ENCODE assay signal across 10 mouse cellular contexts in genomic region chr11:73015391-73016102, GRCm38 (mm10). TPM values are rescaled to one million over a fixed set of nuclear protein-coding genes. Genes with fewer than 3 reads are reported as not detected.
DNase-seq lines count a peak whose midpoint lies in the region; ATAC-seq and TF ChIP-seq lines count a peak whose summit lies in the region.
"Had no signal": no experiment of that assay in that cellular context is flagged by ENCODE, and none has a peak within 500 bp of the region (broad histone marks: within the 10 kb centered on the region; RNA-seq: fewer than 3 reads in every experiment).

No protein-coding gene starts in this region.

- no peak overlapping the region for H3K4me2 ChIP-seq in kidney, embryonic 15.5 days
- no peak overlapping the region for H3K4me2 ChIP-seq in liver, postnatal 0 days (ENCODE audit: low read depth, low read length)
- H3K4me2 ChIP-seq: embryonic facial prominence, embryonic 12.5 days had no signal

- no peak for ATAC-seq in kidney, embryonic 15.5 days (replicated peaks; ENCODE audit: low FRiP score)
- no peak for ATAC-seq in frontal cortex, adult (ENCODE audit: low TSS enrichment)
- no peak for ATAC-seq in megakaryocyte-erythroid progenitor cell, adult 5-6 weeks (replicated peaks; ENCODE audit: low FRiP score, low TSS enrichment, poor library complexity, severe bottlenecking)
- ATAC-seq in liver, postnatal 0 days: no peak

- no peak overlapping the region for H3K9ac ChIP-seq in kidney, embryonic 15.5 days
- no peak overlapping the region for H3K9ac ChIP-seq in liver, postnatal 0 days (replicated peaks)
- H3K9ac ChIP-seq: embryonic facial prominence, embryonic 12.5 days had no signal

- no peaks in the 10 kb centered on the region for H3K36me3 ChIP-seq in kidney, embryonic 15.5 days
- H3K36me3 ChIP-seq in liver, postnatal 0 days (replicated peaks; ENCODE audit: insufficient read depth, low read length): no peaks in the 10 kb centered on the region
- H3K36me3 ChIP-seq: embryonic facial prominence, embryonic 12.5 days had no signal

- peaks cover 23% of the 10 kb centered on the region for H3K4me1 ChIP-seq in kidney, embryonic 15.5 days
- peaks cover 35% of the 10 kb centered on the region for H3K4me1 ChIP-seq in cerebellum, adult 2 months (ENCODE audit: control insufficient read depth, insufficient read depth, low read length)
- peaks cover 14% of the 10 kb centered on the region for H3K4me1 ChIP-seq in liver, postnatal 0 days (ENCODE audit: insufficient read depth)

- no peak for TF ChIP-seq POLR2A in cerebellum, adult 2 months (IDR thresholded peaks at IDR 0.05; ENCODE audit: borderline replicate concordance, insufficient read depth, low read length)

- no peak for TF ChIP-seq CTCF in cerebellum, adult 2 months (IDR thresholded peaks at IDR 0.05; ENCODE audit: borderline replicate concordance, insufficient read depth, low read depth, low read length)
- no peak for TF ChIP-seq CTCF in liver, postnatal 0 days (IDR thresholded peaks at IDR 0.05; ENCODE audit: low read depth)

- DNase-seq in kidney, postnatal 10 days: peak; percentile 62
- peak; percentile 36 for DNase-seq in Muller cell, postnatal 12 days (ENCODE audit: inconsistent ontology term)
- DNase-seq in cerebellum, adult 2 months: peak; percentile 77 to 84
- DNase-seq in heart, postnatal 4 days: peak; percentile 54
- no peak for DNase-seq in liver, postnatal 0 days

- H3K27me3 ChIP-seq in kidney, embryonic 15.5 days: peaks cover 35% of the 10 kb centered on the region
- H3K27me3 ChIP-seq in cerebellum, adult 2 months (ENCODE audit: control insufficient read depth, insufficient read depth, low read length): no peaks in the 10 kb centered on the region
- H3K27me3 ChIP-seq in liver, postnatal 0 days (ENCODE audit: insufficient read depth, low read length): peaks cover 31% of the 10 kb centered on the region

- no peak for TF ChIP-seq EP300 in liver, postnatal 0 days (IDR thresholded peaks at IDR 0.05; ENCODE audit: low read depth)

- no peak overlapping the region for H3K4me3 ChIP-seq in kidney, embryonic 15.5 days (replicated peaks)
- H3K4me3 ChIP-seq in cerebellum, adult 2 months (replicated peaks; ENCODE audit: insufficient read depth, low read depth, low read length): no peak overlapping the region
- no peak overlapping the region for H3K4me3 ChIP-seq in liver, postnatal 0 days (ENCODE audit: low read depth, low read length)
- H3K4me3 ChIP-seq: embryonic facial prominence, embryonic 12.5 days had no signal

- WGBS in kidney, embryonic 15.5 days: 66% methylated on average over 5 of the region's 5 CpGs
- 15% methylated on average over 5 of the region's 5 CpGs for WGBS in cerebellum, adult 2 months
- 82% methylated on average over 5 of the region's 5 CpGs for WGBS in liver, postnatal 0 days (ENCODE audit: insufficient replicate concordance)

- H3K27ac ChIP-seq in kidney, embryonic 15.5 days: no peak overlapping the region
- peak overlapping the region; percentile 87 for H3K27ac ChIP-seq in cerebellum, adult 2 months (ENCODE audit: insufficient read depth, low read length)
- H3K27ac ChIP-seq in liver, postnatal 0 days (ENCODE audit: low read depth): no peak overlapping the region
- H3K27ac ChIP-seq: embryonic facial prominence, embryonic 12.5 days had no signal

- no peaks in the 10 kb centered on the region for H3K9me3 ChIP-seq in kidney, embryonic 15.5 days (replicated peaks)
- no peaks in the 10 kb centered on the region for H3K9me3 ChIP-seq in liver, postnatal 0 days (ENCODE audit: low read length)
- H3K9me3 ChIP-seq: embryonic facial prominence, embryonic 12.5 days; G1E had no signal

RNA-seq across cellular contexts. Expression of gene Camkk1, which starts 3.3 kb away (rescaled TPM):
- polyA plus RNA-seq in kidney, embryonic 15.5 days (2015; fragmentation: Nextera tagmentation; extraction: Ambion mirVana): 6.7 and 9.2 TPM in 2 replicates
- polyA plus RNA-seq in cerebellum, adult 2 months (2012; rRNA removed): 68.8 and 70.8 TPM in 2 replicates
- total RNA-seq in heart, postnatal 4 days (2021): under 1 TPM; 0.81 to 0.97 TPM
- 0.12 and 0.28 TPM in 2 replicates for total RNA-seq in megakaryocyte-erythroid progenitor cell, adult 5-6 weeks (2014; fragmentation: Nextera tagmentation)
- 0.53 TPM in 1 of 2 replicates, not detected in the other for total RNA-seq in megakaryocyte-erythroid progenitor cell, adult 5-6 weeks (2017)
- 0.76 and 0.78 TPM in 2 replicates for polyA plus RNA-seq in liver, postnatal 0 days (2015; fragmentation: Nextera tagmentation; extraction: Ambion mirVana)

RNA-seq across cellular contexts. Expression of gene P2rx1, which starts 16.6 kb away (rescaled TPM):
- polyA plus RNA-seq in kidney, embryonic 15.5 days (2015; fragmentation: Nextera tagmentation; extraction: Ambion mirVana): 1.6 and 1.7 TPM in 2 replicates
- 0.41 and 0.46 TPM in 2 replicates for polyA plus RNA-seq in cerebellum, adult 2 months (2012; rRNA removed)
- under 1 TPM; 0.71 to 0.77 TPM for total RNA-seq in heart, postnatal 4 days (2021)
- 1.8 and 3.1 TPM in 2 replicates for total RNA-seq in megakaryocyte-erythroid progenitor cell, adult 5-6 weeks (2014; fragmentation: Nextera tagmentation)
- 2.2 TPM in 1 of 2 replicates, not detected in the other for total RNA-seq in megakaryocyte-erythroid progenitor cell, adult 5-6 weeks (2017)
- polyA plus RNA-seq in liver, postnatal 0 days (2015; fragmentation: Nextera tagmentation; extraction: Ambion mirVana): 7.0 and 7.9 TPM in 2 replicates

RNA-seq across cellular contexts. Expression of gene Ncbp3, which starts 32.0 kb away (rescaled TPM):
- 12.1 and 12.9 TPM in 2 replicates for polyA plus RNA-seq in kidney, embryonic 15.5 days (2015; fragmentation: Nextera tagmentation; extraction: Ambion mirVana)
- polyA plus RNA-seq in cerebellum, adult 2 months (2012; rRNA removed): 6.4 and 6.5 TPM in 2 replicates
- 10 to 100 TPM; 12.0 to 12.2 TPM for total RNA-seq in heart, postnatal 4 days (2021)
- 12.5 and 12.7 TPM in 2 replicates for total RNA-seq in megakaryocyte-erythroid progenitor cell, adult 5-6 weeks (2014; fragmentation: Nextera tagmentation)
- 16.4 and 19.1 TPM in 2 replicates for total RNA-seq in megakaryocyte-erythroid progenitor cell, adult 5-6 weeks (2017)
- 2.7 TPM in 2 replicates for polyA plus RNA-seq in liver, postnatal 0 days (2015; fragmentation: Nextera tagmentation; extraction: Ambion mirVana)

RNA-seq across cellular contexts. Expression of gene Atp2a3, which starts 54.6 kb away (rescaled TPM):
- 4.2 and 5.7 TPM in 2 replicates for polyA plus RNA-seq in kidney, embryonic 15.5 days (2015; fragmentation: Nextera tagmentation; extraction: Ambion mirVana)
- 104 and 125 TPM in 2 replicates for polyA plus RNA-seq in cerebellum, adult 2 months (2012; rRNA removed)
- 10 to 100 TPM in 1 of 2 experiments, 1 to 10 TPM in 1; 8.3 to 12.0 TPM for total RNA-seq in heart, postnatal 4 days (2021)
- 16.4 and 28.3 TPM in 2 replicates for total RNA-seq in megakaryocyte-erythroid progenitor cell, adult 5-6 weeks (2014; fragmentation: Nextera tagmentation)
- 14.9 and 15.7 TPM in 2 replicates for total RNA-seq in megakaryocyte-erythroid progenitor cell, adult 5-6 weeks (2017)
- polyA plus RNA-seq in liver, postnatal 0 days (2015; fragmentation: Nextera tagmentation; extraction: Ambion mirVana): 13.5 and 14.6 TPM in 2 replicates
